Mouse (Mus musculus) gastrocnemius, postnatal 4 days (tissue): Measurements from ENCODE around the gene Fgf23. TPM values are rescaled to one million over a fixed set of nuclear protein-coding genes. Genes with fewer than 3 reads are reported as not detected.

ENCODE experiments used
- DNase-seq, 2 experiments: peaks; one replicate each; pipeline ENCODE4 v3.0.0; 2021 to 2022; ENCODE audit warnings: low spot score in 2 of 2, mixed read lengths in 2 of 2
- long read RNA-seq, 2 experiments: library from polyadenylated mRNA; stranded (forward); transcript quantifications; one replicate each; pipeline ENCODE4 v2.0.0; 2021
- total RNA-seq, 2 experiments: library from RNA; stranded (reverse); gene quantifications; 2 replicates each; pipeline ENCODE4 v1.2.3; 2021

Fgf23 gene
- total RNA-seq = under 1 TPM in 1 of 2 experiments, not detected in 1; 0.20 TPM
- long read RNA-seq, experiment 1 = 0 reads
- long read RNA-seq, experiment 2 = 0 reads

DNA sequence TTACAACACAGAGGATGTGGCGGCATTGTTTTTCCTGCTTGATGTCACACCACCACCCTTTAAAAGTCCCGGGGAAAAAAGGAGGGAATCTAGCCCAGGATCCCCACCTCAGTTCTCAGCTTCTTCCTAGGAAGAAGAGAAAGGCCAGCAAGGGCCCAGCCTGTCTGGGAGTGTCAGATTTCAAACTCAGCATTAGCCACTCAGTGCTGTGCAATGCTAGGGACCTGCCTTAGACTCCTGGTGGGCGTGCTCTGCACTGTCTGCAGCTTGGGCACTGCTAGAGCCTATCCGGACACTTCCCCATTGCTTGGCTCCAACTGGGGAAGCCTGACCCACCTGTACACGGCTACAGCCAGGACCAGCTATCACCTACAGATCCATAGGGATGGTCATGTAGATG lies at the start of gene Fgf23:
TSS of gene Fgf23 (plus strand) at position 86 of the 400 bp plus-strand sequence.
- no peak for DNase-seq

DNA sequence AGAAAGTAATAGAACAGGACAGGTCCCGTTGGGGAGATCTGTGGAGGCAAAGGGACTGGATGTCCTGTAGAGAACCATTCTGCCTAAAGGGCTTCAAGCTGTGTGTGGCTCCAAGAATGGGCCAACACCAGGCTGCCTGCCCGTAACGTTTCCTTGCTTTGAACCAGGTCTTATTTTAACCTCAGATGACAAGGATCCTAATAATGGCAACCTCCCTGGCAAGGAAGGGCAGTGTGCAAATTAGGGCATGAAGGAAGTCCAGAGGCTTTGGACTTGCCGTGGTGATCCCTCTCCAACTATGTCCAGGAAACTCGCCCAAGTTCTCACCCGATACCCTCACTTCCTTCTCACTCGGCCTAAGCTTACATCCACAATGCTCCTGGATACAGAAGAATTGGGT lies 47.9 kb upstream of the Fgf23 start:
- DNase-seq = no peak

DNA sequence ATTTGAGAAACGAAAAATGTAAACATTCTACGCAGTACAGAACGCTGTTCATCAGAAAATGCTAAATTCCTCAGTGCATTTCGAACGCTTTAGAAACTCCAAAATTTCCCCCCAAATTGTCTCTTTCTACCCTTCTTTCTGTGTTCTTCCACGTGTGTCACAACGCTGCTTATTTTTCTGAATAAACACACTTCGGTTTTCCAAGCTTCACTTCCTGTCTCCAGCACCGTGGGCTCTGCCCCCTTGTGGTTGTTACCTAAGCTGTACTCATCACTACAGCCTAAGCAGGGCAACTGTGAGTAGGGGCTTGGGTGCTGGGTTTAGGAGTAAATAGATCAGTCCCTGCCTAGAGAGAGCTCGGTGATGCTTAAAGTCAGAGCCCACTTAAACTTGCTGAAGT lies 37.9 kb upstream of the Fgf23 start:
- no peak for DNase-seq

DNA sequence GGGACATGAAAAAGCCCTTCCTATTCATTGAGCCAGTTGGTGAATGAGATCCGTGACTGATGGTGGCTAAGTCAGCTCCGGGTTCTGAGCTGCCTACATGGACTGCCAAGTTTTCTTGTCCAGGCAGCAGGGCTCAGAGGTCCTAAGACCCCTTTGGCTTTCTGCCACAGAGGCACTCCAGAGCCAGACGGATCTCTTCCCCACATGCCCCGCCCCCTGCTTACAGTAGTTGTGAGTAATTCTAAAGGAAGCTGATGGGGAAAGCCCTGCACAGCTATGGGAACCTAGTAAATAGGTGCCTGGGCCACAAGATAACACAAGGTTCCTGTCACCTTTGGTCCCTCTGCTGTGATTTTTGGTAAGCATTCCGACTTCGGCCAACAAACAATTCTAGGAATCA lies 27.8 kb upstream of the Fgf23 start:
- peak in 1 of 2 experiments; percentile 45 for DNase-seq

DNA sequence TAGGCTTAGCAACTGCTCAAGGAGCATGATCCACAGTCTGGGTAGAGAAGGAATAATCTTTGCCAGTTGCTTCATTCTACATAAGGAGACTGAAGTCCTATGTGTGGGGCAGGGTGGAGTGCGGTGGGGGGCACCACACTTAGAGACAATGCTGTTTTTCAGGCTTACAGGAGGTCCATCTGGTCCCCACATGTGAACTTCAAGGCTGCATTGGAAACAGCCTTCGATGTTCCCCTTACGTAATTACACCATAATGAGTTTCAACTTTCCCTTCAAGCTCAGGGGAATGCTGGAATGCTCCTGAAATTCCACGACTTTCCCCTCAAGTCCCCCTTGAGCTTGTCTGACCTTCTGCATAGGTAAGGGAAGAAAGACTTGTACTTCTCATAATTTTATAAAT lies 21.9 kb upstream of the Fgf23 start:
- no peak for DNase-seq

DNA sequence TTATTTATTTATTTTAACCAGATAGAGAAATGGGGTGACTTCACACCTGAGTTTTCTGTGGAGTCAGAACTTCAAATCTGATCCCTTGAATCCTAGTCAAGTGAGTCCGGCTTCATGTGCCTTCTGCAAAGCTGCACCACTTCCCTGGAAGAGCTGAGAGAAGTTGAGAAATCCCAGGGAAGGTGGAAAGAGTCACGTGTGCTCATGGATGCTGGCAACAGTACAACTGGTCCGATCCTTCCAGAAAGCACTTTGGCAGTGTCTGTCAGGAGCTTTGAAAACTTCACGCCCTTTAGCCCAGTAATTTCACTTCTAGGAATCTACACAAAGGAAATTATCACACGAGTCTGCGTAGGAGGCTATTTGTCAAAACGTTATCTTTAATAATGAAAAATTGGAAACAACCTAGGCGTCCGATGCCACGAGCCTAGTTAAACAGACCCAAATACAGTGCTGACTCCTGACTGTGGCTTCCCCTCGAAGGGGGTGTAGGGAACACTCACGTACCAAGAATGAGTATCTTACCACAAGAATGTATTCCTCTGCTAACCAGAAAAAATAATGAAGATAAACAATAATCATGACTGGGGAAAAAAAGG lies 15.6 kb upstream of the Fgf23 start:
- DNase-seq = no peak

DNA sequence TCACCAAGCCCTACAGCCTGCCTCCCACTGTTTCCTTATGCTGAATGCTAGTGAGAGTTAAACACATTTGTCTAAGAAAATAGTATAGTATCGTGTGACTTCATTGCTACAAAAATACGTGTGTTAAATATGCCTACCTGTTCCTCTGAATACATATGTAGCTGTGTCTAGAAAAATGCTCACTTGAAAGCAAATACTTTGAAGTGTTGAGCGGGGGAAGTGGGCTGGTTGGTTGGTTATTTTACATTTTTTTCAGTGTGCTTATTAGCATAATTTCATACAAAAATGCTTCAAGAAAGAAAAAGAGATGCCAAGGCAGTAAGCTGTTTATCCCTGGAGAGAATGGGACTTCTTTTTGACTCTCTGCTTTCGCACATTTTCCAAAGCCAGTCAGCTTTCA lies 12.7 kb upstream of the Fgf23 start:
- no peak for DNase-seq

DNA sequence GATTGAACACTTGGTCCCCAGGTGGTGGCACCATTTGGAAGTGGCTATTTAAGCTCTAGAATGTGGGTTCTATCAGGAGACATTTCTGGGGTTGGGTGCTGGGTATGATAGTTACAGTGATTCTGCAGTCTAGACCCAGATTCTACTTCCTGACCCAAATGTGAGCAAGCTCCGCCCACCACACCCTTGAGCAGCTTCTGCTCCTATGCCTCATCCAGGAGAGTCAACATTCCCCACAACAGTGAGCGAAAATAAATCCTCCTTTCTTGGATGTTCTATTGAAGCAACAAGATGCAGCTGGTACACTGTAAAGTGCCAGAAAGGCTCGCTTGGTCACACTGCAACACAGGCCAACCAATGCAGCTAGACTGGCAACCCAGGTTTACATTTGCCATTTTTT lies 8.8 kb upstream of the Fgf23 start:
- no peak for DNase-seq

DNA sequence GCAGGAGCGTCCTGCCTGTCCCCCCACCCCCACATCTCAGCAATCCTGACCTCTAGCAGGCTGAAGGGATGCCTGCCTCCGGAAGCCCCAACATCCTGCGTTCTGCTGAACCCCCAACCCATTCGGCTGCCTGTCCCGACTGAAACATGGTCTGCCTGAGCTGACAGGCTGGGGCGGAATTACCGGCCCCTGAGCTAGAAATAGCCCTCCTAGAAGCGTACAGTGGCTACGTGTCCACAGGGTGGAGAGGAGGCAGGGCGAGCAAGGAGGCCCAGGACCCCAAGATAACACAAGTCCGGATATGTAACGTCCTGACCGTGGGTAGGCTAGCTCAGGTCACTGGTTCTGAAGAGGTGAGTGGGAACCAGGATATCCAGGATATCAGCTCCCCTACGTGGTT lies 7.9 kb upstream of the Fgf23 start:
- no peak for DNase-seq

DNA sequence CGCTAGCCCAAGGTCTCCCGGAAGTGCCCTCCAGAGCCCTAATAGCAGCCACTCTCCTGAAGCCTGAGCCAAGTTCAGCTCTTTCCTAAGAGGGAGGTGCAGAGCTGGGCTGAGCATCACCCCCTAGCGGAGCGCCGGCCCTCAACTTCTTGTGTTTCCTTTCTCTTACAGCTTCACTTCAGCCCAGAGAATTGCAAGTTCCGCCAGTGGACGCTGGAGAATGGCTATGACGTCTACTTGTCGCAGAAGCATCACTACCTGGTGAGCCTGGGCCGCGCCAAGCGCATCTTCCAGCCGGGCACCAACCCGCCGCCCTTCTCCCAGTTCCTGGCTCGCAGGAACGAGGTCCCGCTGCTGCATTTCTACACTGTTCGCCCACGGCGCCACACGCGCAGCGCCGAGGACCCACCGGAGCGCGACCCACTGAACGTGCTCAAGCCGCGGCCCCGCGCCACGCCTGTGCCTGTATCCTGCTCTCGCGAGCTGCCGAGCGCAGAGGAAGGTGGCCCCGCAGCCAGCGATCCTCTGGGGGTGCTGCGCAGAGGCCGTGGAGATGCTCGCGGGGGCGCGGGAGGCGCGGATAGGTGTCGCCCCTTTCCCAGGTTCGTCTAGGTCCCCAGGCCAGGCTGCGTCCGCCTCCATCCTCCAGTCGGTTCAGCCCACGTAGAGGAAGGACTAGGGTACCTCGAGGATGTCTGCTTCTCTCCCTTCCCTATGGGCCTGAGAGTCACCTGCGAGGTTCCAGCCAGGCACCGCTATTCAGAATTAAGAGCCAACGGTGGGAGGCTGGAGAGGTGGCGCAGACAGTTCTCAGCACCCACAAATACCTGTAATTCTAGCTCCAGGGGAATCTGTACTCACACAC lies 7.4 kb downstream of the Fgf23 start:
- DNase-seq = peak in 1 of 2 experiments; percentile 33

DNA sequence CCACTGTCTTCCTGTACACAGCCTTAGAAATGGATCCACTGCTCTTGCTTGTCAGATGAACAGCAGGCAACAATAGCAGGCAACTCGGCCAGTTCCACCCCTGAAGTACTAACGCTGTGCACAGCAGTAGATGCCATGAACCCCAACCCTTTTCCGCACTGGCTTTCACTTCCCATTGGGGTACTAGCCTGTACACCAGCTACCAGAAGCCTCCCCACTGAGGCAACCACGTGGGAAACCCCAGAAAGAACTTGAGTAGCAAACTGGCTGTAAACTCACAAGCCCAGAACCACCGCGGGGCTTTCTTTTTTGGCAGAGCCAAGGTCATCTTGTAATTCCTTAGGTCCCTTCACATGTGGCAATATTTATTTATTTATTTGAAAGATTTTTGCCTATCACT lies 9.1 kb downstream of the Fgf23 start:
- no peak for DNase-seq

DNA sequence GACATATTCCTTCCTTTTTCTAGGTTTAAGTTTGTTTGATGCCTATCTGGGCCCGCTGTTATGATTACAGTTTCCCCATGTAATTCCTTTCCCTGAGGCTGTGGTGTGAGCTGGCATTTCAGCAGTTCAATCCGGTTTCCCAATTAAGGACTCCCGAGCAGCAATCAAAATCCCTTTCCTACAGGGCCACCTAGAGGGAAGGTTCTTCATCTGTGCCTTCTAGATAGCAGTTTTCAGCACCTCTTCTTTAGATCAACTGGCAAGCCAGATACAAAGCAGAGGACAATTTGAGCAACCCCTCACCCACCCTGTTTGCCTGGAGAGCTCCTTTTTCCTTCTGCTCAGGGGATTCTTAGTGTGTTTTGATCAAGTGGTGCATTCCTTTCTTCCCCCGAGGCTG lies 14.0 kb downstream of the Fgf23 start:
- DNase-seq = no peak

DNA sequence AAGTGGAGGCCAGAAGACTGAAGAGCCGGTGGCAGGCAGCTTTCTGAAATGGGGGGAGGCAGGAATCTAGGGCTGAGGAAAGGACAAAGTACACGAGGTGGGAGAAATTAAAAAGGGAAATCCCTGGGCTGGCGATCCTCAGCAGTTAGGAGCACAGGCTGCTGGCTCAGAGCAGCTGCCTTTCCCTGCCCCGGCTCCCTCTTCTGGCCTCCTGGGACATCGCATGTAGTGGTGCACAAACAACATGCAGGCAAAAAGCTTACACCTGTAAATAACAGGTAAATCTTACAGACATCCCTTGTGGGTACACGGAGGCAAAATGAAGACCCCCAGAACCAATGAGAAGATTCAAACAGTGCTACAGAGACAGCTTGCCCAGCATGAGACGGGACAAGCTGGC lies 21.9 kb downstream of the Fgf23 start:
- DNase-seq = no peak

DNA sequence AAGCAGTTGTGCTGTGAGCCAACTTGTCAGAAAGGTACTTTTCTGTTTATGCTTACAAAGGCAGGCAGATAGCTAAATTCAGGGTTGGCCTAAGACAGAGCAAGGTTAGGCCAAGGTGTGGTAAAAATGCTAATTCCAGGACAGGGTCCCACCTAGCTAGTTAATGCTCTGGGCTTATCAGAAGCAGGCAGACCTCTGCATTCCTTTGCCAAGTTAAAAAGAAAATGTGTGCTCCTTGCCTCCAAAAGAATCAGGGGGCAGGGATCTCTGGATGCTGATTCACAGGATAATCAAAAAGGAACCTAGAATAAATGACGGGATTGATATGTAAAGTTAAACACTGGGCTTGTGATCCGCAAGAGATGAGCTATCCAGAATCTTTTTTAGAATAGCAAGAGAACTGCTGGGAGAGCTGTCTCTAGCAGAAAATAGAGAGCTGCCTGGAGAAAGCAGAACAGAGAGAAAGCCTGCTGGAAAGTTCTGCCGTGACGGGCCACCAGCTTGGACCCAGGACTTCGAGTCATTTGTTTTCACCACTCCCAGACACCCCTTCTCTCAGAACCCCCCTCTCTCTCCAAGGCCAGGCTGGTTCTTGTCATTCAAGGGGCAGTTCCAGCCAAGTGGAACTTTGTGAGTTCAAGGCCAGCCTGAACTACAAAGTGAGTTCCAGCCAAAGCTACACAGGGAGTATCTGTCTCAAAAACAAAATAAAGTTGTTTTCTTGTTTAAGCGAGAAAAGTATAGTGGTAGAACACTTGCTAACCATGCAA lies 31.0 kb downstream of the Fgf23 start:
- no peak for DNase-seq

DNA sequence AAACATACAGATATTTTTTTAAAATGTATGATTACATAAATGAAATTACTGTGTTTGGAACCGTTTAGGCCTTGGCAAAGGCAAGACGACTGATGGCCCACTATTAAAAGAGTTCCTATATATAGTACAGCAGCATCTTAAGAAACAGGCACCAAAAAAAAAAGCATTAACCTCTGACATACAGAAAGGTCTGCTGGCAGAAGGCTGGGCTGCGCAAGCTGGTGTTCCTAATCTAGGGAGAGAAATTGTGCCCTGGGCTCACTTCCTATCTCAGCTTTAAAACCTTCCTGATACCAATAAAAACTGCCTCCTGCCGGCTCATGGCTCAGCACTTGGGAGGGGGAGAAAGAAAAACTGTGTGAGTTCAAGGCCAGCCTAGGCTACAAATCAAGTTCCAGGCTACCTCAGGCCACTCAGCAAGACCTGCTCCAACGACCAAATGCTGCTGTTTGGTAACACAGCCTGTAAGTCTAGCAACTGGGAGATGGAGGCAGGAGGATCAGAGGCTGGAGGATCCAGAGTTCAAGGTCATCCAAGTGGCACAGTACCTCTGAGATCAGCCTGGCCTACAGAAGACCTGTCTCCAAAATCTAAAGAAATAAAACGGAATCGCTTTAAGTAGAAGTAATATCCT lies 31.8 kb downstream of the Fgf23 start:
- no peak for DNase-seq

DNA sequence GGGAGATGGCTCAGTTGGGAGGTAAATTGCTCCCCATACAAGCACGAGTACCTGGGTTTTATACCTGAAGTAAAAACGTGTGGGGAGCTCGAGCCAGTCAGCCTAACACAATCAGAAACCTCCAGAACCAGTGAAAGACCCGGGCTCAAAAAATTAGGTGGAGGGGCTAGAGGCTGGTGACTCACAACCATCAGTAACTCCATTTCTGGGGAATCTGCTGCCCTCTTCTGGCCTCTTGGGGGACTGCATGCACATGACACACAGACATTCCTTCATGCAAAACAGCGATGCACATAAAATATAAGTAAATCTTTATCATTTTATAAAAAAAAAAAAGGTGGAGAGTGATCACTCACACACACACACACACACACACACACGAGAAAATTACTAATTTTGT lies 32.4 kb downstream of the Fgf23 start:
- DNase-seq = peak in 1 of 2 experiments; percentile 29

DNA sequence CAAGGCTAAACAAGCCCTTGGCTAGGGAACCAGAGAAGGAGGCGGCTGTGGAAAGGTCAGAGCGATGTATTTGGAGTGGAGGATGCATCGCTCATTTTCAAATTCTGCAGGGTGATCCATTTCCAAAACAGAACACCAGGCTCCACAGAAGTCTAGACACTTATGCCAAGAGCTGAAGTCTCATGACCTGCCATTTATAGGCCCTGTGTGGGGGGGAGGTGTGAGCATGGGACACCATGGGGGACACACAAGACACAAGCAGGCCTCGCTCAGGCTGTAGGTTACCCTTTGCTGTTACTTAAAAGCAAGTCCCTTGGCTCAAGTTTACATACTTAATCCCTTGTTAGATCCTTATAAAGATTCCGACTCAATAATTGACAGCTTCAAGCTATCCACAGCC lies 33.5 kb downstream of the Fgf23 start:
- no peak for DNase-seq

DNA sequence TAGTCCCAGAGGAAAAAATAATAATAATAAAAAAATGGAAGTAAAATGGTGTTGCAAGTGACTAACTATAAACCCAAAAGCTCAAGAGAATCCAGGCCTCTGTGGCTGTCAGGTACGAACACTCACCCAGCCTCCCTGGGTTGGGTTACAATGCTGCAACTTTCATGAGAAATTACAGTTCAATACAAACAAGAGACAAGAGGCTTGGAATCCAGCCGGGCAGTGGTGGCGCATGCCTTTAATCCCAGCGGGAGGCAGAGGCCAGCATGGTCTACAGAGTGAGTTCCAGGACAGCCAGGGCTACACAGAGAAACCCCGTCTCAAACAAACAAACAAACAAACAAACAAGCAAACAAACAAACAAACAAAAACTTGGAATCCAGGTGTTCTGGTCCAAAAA lies 34.0 kb downstream of the Fgf23 start:
- DNase-seq = no peak

DNA sequence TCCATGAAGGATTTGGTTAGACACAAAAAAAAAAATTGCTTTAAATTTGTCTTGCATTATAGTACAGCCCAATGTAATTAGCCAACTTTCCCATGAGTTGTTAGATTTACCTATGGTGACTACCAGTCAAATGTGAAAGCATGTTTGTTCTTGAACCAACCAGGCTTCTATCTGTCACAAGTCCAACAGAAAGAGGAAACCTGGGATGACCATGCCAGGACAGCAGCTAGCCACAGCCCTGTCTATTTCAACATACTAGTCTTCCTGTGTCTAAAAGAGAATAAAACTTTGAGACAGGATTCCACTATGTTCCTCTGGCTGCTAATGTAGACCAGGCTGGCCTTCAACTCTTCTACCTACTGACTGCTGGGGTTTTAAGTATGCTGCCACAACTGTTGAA lies 34.7 kb downstream of the Fgf23 start:
- no peak for DNase-seq

DNA sequence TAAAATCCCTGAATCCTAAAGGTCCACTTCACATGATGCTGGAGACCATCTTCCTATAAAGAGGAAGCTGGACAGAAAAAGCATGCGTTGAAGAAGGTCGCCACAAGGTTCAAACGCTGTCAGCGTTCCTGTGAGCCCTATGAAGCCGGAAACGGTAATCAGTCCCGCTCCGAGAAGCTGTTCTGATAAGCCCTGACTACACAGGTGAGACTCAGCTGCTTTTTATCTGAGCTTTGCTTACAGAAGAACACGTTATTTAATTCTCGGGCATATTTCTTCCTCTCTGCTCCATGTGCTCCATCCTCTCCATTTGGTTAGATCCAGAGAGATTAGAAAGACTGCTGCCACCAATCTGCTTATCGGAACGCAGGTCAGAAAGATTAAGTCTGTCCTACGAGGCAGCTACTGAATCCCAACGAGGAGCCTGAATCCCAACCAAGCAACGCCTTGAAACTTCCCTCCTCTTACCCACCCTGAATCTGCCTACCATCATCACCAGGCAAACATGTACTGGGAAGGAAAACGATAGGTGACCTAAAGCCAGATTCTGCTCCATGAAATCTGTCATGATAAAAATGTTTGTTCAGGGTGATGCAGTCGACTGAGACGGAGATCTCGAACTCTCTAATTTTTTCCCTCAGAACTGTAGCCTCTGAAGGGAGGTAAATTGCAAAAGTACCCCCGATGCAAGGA lies 35.8 kb downstream of the Fgf23 start:
- no peak for DNase-seq

DNA sequence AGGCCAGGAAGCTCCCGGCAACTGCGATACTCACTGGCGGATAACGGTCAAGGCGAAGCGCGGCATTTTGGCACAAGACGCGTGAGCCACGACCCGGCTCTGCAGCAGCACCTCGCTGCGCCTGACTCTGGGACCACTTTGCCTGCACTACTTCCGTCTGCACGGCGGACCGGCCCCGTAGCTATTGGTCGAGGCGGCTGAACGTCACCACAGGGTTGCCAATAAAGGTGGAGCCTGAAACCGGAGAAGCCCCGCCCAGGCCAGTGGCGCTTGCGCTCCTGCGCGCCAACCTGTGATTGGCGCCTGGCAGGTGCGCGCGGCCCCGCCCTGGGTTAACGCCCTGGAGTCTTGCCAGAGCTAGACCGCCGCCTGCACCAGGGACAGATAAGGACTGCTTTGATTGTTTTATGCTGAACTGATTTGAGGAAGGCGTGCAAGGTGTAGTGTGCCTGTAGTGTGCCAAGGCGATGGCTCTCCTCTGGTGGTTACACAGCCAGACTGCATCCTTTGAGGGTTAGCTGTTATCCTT lies 36.8 kb downstream of the Fgf23 start, which contains the start of gene Tigar:
TSS of gene Tigar (minus strand) at position 156 of the 529 bp plus-strand sequence.
- DNase-seq = peak; percentile 72 to 84
